Mouse (Mus musculus) kidney, embryonic 14.5 days (tissue): ENCODE measurements around the gene Tradd. TPM values are rescaled to one million over a fixed set of nuclear protein-coding genes. Genes with fewer than 3 reads are reported as not detected.
A peak's percentile ranks its signal among the peaks of the same experiment; 100 is the strongest.
"Not testable (repeated sequence)": the region's sequence is repeated elsewhere in the genome, so short reads cannot be mapped to it uniquely, and the experiment has no call there.

ENCODE experiments used
- ATAC-seq: fragments of 200-750 bp; cut with Nextera tagmentation; 2 replicates; pipeline ENCODE4 v1.8.0; 2017; ENCODE audit warnings: moderate number of reproducible peaks, mild to moderate bottlenecking, moderate TSS enrichment, moderate library complexity; ENCODE audit not compliant: low FRiP score, low TSS enrichment
- H3K27ac ChIP-seq: fragments of 300-500 bp; sonication (generic); 2 replicates; pipeline ENCODE4 v1.5.1; 2014; ENCODE audit warnings: low read depth, mild to moderate bottlenecking, low read length, moderate library complexity, mixed read lengths
- H3K27me3 ChIP-seq: fragments of 300-500 bp; sonication (generic); 2 replicates; pipeline ENCODE4 v1.6.1; 2014; ENCODE audit warnings: mild to moderate bottlenecking, low read length; ENCODE audit not compliant: control insufficient read depth, insufficient read depth
- H3K36me3 ChIP-seq: fragments of 300-500 bp; sonication (generic); 2 replicates; pipeline ENCODE4 v1.6.1; 2014; ENCODE audit warnings: low read length, mixed read lengths; ENCODE audit not compliant: control insufficient read depth, insufficient read depth
- H3K4me1 ChIP-seq: fragments of 300-500 bp; sonication (generic); 2 replicates; pipeline ENCODE4 v1.6.1; 2014; ENCODE audit warnings: low read length, mixed read lengths; ENCODE audit not compliant: control insufficient read depth, insufficient read depth
- H3K4me2 ChIP-seq: fragments of 300-500 bp; sonication (generic); replicated peaks from 2 replicates; pipeline ENCODE4 v1.6.1; 2014; ENCODE audit warnings: low read depth, mild to moderate bottlenecking, low read length
- H3K4me3 ChIP-seq: fragments of 300-500 bp; sonication (generic); 2 replicates; pipeline ENCODE4 v1.5.1; 2014; ENCODE audit warnings: mild to moderate bottlenecking, low read length
- H3K9ac ChIP-seq: fragments of 300-500 bp; sonication (generic); 2 replicates; pipeline ENCODE4 v1.6.1; 2014; ENCODE audit warnings: low read depth, mild to moderate bottlenecking, low read length, moderate library complexity
- H3K9me3 ChIP-seq: fragments of 300-500 bp; sonication (generic); 2 replicates; pipeline ENCODE4 v1.6.1; 2016; ENCODE audit warnings: low read length; ENCODE audit not compliant: control insufficient read depth
- whole genome bisulfite sequencing: fragments of 180-500 bp; shearing (Covaris S2); extraction: QIAGEN DNeasy Blood & Tissue Kit; methylation state at CpG from one replicate; pipeline ENCODE4 v1.1.7; 2014; 5-methylcytosine and 5-hydroxymethylcytosine counted together
- polyA plus RNA-seq: library from polyadenylated mRNA; unstranded; fragments of >200 nt; fragmentation: Nextera tagmentation; extraction: Ambion mirVana; gene quantifications from 2 replicates; pipeline ENCODE4 v1.2.1, GENCODE M21; 2014

Gene Tradd
- polyA plus RNA-seq, 1 experiment from 2014 or later = 15.7 TPM

DNA sequence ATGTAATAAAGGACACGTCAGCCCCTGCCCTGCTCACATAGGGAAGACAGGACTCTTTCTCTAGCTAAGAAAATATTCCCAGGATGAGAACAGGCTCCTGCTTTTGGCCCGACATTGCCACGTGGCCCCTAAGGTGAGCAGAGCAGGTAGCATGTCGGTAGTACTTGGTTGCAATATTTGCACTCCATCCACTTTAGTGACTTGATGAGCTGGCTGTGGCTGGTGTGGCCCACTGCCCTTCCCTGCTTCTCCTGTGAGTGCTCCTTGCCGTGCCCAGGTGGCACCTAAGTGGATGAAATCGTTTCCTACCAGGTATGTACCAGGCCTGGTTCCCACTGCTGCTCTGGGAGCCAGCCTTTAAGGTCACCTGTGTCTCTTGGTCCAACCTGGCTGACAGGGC lies 12.5 kb downstream of the Tradd start:
- 94% methylated on average over 6 of the region's 6 CpGs for WGBS
- Histone ChIP-seq H3K4me3 (no peak overlapping the region), H3K4me1 (peaks cover 11% of the 10 kb centered on the region; the same call in 1 of the 2 replicates), H3K36me3 (peaks cover 49% of the 10 kb centered on the region), H3K27me3 (peaks cover 12% of the 10 kb centered on the region; the same call in 1 of the 2 replicates), H3K9ac (no peak overlapping the region), H3K4me2 (no peak overlapping the region), H3K27ac (no peak overlapping the region), H3K9me3 (no peaks in the 10 kb centered on the region)
- no peak for ATAC-seq

DNA sequence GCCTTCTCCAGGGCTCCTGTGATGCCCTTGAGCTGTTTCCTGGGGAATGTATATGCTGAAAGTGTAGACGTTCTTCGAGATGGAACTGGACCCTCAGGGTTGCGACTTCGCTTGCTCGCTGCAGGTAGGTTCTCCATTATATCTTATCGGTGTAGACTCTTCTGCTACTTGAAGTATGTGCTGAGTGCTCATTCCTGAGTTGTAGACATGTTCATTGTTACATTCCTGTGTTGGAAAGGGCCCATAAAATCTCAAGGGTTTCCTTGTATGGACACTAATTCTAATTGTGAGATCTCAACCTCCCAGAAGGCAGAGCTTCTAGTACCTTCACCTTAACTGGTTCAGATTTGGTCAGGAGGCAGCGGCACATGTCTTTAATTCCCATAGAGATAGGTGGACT lies 23.4 kb downstream of the Tradd start:
- H3K9ac ChIP-seq = no peak overlapping the region
- no peaks in the 10 kb centered on the region for H3K4me1 ChIP-seq
- no peak overlapping the region for H3K4me3 ChIP-seq
- WGBS = 97% methylated on average over 7 of the region's 7 CpGs
- no peak for ATAC-seq
- no peaks in the 10 kb centered on the region for H3K27me3 ChIP-seq
- H3K27ac ChIP-seq = no peak overlapping the region
- no peak overlapping the region for H3K4me2 ChIP-seq
- H3K9me3 ChIP-seq = no peaks in the 10 kb centered on the region
- H3K36me3 ChIP-seq = peaks cover 36% of the 10 kb centered on the region

DNA sequence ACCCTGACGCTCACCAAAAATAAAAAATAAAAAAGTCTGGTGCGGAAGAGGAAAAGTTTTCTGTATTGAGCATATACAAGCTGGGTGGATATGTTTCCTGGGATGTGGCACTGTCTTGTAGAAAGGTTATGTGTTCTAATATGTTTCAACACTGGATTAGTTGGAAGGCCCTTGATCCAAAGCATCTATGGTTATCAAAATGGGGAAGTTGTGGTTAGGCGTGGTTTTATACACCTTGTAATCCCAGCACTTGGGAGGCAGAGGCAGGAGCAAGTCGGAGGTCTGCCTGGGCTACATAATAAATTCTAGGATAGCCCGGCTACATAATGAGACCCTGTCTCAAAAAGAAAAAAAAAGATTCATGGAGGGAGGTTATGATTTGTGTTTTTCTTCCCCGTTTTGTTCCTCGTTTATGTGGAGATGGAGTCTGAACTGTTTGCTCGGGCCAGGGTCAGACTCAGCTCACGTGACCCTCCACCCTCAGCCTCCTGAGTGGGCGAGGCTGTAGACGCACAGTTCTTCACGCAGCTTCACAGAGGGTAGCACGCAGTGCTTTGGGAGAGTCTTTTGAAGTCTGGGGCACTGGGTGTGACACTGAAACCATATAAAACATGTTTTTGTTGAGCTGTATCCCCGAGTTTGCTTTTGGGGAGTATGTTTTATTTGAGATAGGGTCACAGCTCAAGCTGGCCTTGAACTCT lies 26.8 kb downstream of the Tradd start:
- H3K27ac ChIP-seq = no peak overlapping the region
- 81% methylated on average over 14 of the region's 14 CpGs for WGBS
- peaks cover 49% of the 10 kb centered on the region for H3K36me3 ChIP-seq
- H3K9ac ChIP-seq = no peak overlapping the region
- no peaks in the 10 kb centered on the region for H3K4me1 ChIP-seq
- no peak for ATAC-seq
- H3K4me2 ChIP-seq = no peak overlapping the region
- H3K4me3 ChIP-seq = no peak overlapping the region
- H3K27me3 ChIP-seq = no peaks in the 10 kb centered on the region
- no peaks in the 10 kb centered on the region for H3K9me3 ChIP-seq

DNA sequence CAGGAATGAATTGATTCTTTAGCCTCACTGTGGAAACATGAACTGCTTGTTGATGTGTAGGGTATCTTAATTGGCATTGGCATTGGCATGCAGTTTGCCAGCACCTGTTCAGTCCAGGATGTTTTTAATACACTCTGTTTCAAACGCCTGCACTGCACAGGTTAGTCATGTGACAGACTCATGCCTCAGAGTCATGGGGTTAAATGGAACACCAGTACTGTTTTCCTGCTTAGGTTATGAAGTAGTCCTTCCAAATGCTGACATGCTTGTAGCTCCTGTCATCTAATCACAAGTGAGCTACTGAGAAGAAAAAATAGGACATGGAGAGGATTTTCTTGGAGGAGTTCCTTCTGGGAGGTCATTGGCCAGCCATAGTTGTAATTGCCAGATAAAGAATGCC lies 29.2 kb downstream of the Tradd start:
- WGBS = 89% methylated on average over 1 of the region's 1 CpGs
- Histone ChIP-seq H3K9ac (no peak overlapping the region), H3K4me1 (no peaks in the 10 kb centered on the region), H3K36me3 (peaks cover 35% of the 10 kb centered on the region), H3K27me3 (no peaks in the 10 kb centered on the region), H3K27ac (no peak overlapping the region), H3K4me2 (no peak overlapping the region), H3K4me3 (no peak overlapping the region), H3K9me3 (no peaks in the 10 kb centered on the region)
- no peak for ATAC-seq

DNA sequence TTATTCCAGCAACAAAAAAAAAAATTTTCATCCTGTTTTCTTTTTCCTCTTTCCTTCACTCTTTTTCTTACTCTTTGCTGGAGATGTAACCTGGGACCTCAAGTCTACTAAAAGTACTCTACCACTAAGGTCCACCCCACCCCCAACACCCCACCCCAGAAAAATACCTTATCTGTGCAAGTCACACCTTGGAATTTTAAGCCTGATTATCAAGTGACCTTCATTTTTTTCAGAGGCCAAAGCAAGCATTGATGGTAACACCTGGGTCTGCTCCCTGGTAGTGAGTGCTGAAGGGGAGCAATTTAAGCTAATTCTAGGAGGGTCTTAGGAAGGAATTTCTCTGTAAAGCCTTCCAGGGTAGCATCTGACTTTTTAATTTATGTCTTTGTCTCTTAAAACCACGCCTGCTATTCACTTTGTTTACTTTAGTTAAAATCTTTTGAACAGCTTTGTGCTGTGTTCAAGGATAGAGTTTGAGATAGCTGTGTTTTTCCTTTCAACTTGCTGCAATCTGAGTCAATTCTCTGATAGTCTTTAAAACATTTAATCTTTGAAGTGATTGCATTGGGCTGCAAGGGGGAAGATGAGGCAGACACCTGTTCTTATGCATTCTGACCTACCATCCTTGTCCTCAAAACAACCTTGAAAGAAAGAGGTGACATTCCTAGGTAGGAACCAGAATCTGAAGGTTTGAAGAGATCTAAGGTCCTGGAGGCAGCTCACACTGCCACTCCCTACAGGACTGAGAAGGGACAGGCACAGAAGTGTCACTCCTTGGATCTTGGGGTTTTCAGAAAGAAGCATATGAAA lies 31.1 kb downstream of the Tradd start:
- WGBS = 44% methylated on average over 1 of the region's 1 CpGs
- ATAC-seq = no peak

DNA sequence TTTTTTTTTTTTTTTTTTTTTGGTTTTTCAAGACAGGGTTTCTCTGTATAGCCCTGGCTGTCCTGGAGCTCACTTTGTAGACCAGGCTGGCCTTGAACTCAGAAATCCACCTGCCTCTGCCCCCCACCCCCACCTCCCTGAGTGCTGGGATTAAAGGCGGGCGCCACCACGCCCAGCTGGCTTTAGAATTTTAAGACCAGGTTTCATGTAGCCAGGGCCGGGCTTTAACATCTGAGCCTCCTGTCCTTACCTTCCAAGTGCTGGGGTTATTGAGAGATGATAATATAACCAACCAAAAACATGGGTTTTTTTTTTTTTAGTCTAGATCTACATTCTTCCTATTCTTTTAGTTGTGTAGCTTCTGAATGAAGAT lies 32.1 kb downstream of the Tradd start:
- not testable (repeated sequence) for H3K27me3 ChIP-seq, H3K4me1 ChIP-seq, H3K9me3 ChIP-seq, H3K4me2 ChIP-seq, H3K9ac ChIP-seq, ATAC-seq, H3K4me3 ChIP-seq, H3K27ac ChIP-seq
- H3K36me3 ChIP-seq = peaks cover 20% of the 10 kb centered on the region; the same call in 1 of the 2 replicates
- WGBS = 94% methylated on average over 4 of the region's 4 CpGs

More for the DNA sequence above, 31.1 kb downstream of the Tradd start:
- H3K4me3 ChIP-seq = no peak overlapping the region
- peaks cover 20% of the 10 kb centered on the region; the same call in 1 of the 2 replicates for H3K36me3 ChIP-seq
- H3K27ac ChIP-seq = no peak overlapping the region
- H3K4me1 ChIP-seq = no peaks in the 10 kb centered on the region
- no peaks in the 10 kb centered on the region for H3K27me3 ChIP-seq
- H3K9me3 ChIP-seq = no peaks in the 10 kb centered on the region
- no peak overlapping the region for H3K9ac ChIP-seq
- no peak overlapping the region for H3K4me2 ChIP-seq

DNA sequence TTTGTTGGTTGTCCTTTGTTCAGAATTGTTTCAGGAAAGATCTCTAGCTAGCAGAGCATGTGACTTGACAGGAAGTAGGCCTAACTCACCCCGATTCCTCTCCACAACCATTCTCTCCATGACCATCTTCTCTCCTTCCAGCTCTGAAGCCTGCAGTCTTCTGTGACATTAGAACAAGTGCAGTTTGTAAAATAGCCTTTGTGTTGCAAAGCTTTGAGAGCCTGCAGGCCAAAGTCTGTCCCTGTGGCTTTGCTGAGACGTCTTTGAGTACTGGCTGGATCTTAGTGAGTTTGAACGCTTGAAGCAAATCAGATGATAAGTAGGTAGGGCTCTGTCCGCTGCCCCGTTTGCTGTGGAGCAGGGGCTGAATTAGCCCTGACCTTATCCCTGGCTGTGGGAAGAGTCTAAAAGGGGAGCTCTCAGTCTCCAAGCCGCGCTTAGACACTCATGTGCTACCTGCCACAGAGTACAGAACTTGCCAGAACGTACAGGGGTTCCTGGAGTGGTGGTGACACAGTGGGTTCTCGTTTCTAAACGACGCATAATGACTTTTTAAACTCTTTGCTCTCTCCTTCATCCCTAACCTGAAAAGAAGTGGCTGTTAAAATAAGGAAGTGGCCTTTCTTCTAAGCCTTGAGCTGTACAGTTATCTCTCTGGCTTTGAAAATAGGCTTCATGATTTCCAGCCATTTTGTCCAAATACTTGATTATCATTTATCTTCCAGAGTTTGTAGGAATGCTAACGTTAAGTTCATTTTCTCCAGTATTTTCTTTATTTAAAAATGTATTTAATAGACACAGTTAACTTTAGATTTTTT lies 32.7 kb downstream of the Tradd start:
- 0 out of 2 replicates have a peak, but pooled peaks cover 4% of the 10 kb centered on the region for H3K4me1 ChIP-seq
- no peaks in the 10 kb centered on the region for H3K9me3 ChIP-seq
- no peak for ATAC-seq
- no peak overlapping the region for H3K4me2 ChIP-seq
- no peak overlapping the region for H3K9ac ChIP-seq
- H3K27me3 ChIP-seq = no peaks in the 10 kb centered on the region
- no peak overlapping the region for H3K27ac ChIP-seq
- no peak overlapping the region for H3K4me3 ChIP-seq
- peaks cover 20% of the 10 kb centered on the region; the same call in 1 of the 2 replicates for H3K36me3 ChIP-seq
- 87% methylated on average over 12 of the region's 12 CpGs for WGBS

DNA sequence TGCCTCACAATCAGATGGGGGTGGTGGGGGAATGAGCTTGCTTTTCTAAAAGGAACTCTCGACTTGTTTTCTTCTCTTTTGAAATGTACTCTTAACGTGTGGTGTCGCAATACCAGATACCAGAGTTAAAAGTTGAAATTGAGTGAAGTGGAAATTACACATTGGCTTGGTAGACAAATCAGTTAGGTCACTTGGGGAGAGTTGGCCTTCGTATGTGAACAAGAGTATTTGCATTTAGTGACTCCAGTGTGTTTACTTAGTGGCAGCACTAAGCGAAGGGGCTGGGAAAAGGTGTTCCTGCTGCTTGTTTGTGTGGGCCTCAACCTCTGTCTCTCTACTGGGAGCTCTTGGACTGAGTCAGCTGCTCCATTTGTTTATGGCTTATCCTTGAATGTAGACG lies 38.5 kb downstream of the Tradd start:
- H3K4me1 ChIP-seq = peaks cover 17% of the 10 kb centered on the region; the same call in 1 of the 2 replicates
- peak overlapping the region; percentile 85 for H3K4me2 ChIP-seq
- H3K36me3 ChIP-seq = no peaks in the 10 kb centered on the region
- H3K9me3 ChIP-seq = no peaks in the 10 kb centered on the region
- no peaks in the 10 kb centered on the region for H3K27me3 ChIP-seq
- peak overlapping the region; percentile 97 for H3K4me3 ChIP-seq
- H3K27ac ChIP-seq = no peak overlapping the region
- ATAC-seq = no peak
- peak overlapping the region; percentile 87; the same call in 1 of the 2 replicates for H3K9ac ChIP-seq
- 19% methylated on average over 6 of the region's 6 CpGs for WGBS
